Mouse (Mus musculus): ENCODE measurements around the gene Asb10. TPM values are rescaled to one million over a fixed set of nuclear protein-coding genes. Genes with fewer than 3 reads are reported as not detected.
"Not testable (repeated sequence)": the region's sequence is repeated elsewhere in the genome, so short reads cannot be mapped to it uniquely, and the experiment has no call there.

Gene Asb10
- polyA plus RNA-seq, 2 experiments: 1.1 to 2.7 TPM

- DNase-seq (ENCODE audit: low spot score) (no peak), ATAC-seq (ENCODE audit: low FRiP score, low read depth) (no peak)
- TF ChIP-seq POLR2A (IDR thresholded peaks at IDR 0.05; ENCODE audit: borderline replicate concordance, extremely low read depth, insufficient read depth, insufficient read length): no peak
- Histone ChIP-seq H3K27ac (replicated peaks; ENCODE audit: low read depth, low read length) (no peak within 1 kb of the TSS), H3K36me3 (ENCODE audit: control insufficient read depth, insufficient read depth, low read length) (no peaks in the 10 kb centered on the region), H3K4me3 (replicated peaks; ENCODE audit: low read length) (no peak within 1 kb of the TSS), H3K4me2 (replicated peaks; ENCODE audit: low read depth, low read length, severe bottlenecking) (no peak within 1 kb of the TSS), H3K9me3 (ENCODE audit: control insufficient read depth, low read length) (no peaks in the 10 kb centered on the region; the same call in 1 of the 2 replicates), H3K9ac (ENCODE audit: low read depth, low read length, severe bottlenecking) (no peak within 1 kb of the TSS), H3K4me1 (ENCODE audit: control insufficient read depth, insufficient read depth, low read length) (peaks cover 12% of the 10 kb centered on the region), H3K27me3 (ENCODE audit: control insufficient read depth, insufficient read depth, low read length) (no peaks in the 10 kb centered on the region)
- WGBS: 70% methylated on average over 2 of the region's 2 CpGs
Observed at GRCm38 (mm10) chr5:24556709-24557108, 15.9 kb upstream of the Asb10 start, which contains the start of gene 4931409K22Rik. 4931409K22Rik (minus strand) TSS chr5:24556809.

DNA sequence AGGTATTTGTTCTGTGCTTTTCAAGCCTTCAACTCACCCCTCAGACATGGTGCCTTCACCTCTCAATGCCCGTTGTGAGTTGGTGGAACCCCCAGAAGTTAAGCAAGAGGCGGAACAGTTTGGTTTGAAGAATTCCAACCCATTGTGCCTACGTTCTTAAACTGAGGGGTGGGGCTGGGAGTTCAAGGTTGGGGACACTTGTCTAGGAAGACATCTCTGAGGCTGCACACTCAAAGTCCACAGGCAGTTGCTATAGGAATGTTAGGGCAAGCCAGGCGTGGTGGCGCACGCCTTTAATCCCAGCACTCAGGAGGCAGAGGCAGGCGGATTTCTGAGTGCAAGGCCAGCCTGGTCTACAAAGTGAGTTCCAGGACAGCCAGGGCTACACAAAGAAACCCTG lies 14.6 kb upstream of the Asb10 start:
- H3K36me3 ChIP-seq (ENCODE audit: control insufficient read depth, insufficient read depth, low read length); H3K9me3 ChIP-seq (ENCODE audit: control insufficient read depth, low read length); H3K9ac ChIP-seq (ENCODE audit: low read depth, low read length, severe bottlenecking); H3K27ac ChIP-seq (replicated peaks; ENCODE audit: low read depth, low read length); H3K4me3 ChIP-seq (replicated peaks; ENCODE audit: low read length); H3K27me3 ChIP-seq (ENCODE audit: control insufficient read depth, insufficient read depth, low read length); H3K4me2 ChIP-seq (replicated peaks; ENCODE audit: low read depth, low read length, severe bottlenecking); ATAC-seq (ENCODE audit: low FRiP score, low read depth); DNase-seq (ENCODE audit: low spot score): not testable (repeated sequence)
- WGBS: 89% methylated on average over 7 of the region's 7 CpGs
- peaks cover 25% of the 10 kb centered on the region for H3K4me1 ChIP-seq (ENCODE audit: control insufficient read depth, insufficient read depth, low read length)

GRCm38 (mm10) chr5:24553621-24554244 lies 13.0 kb upstream of the Asb10 start:
- H3K9me3 ChIP-seq (ENCODE audit: control insufficient read depth, low read length): no peaks in the 10 kb centered on the region; the same call in 1 of the 2 replicates

DNA sequence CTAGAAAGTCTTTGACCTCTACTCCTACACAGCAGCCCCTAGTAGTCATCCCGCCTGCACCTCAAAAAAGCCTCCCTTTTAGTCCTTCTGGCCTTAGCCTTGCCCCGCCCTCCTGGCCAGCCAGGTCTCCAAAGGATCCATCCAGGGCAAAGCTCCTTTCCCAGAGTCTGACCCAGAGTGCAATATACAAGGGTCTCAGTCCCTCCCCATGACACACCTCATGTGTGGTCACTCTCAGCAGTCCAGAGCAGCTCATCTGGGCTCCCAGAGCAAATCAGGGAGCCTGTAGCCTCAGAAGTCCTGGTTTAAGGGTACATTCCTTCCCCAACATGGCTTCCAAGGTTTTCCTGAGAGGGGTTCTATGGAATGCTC lies 10.5 kb upstream of the Asb10 start:
- H3K36me3 ChIP-seq (ENCODE audit: control insufficient read depth, insufficient read depth, low read length): no peaks in the 10 kb centered on the region
- ATAC-seq (ENCODE audit: low FRiP score, low read depth) (0 out of 2 replicates have a peak, but pooled peaks have one; percentile 4), DNase-seq (ENCODE audit: low spot score) (no peak)
- peak overlapping the region; percentile 34; the same call in 1 of the 2 replicates for H3K9ac ChIP-seq (ENCODE audit: low read depth, low read length, severe bottlenecking)
- no peak for TF ChIP-seq POLR2A (IDR thresholded peaks at IDR 0.05; ENCODE audit: borderline replicate concordance, extremely low read depth, insufficient read depth, insufficient read length)
- H3K27ac ChIP-seq (replicated peaks; ENCODE audit: low read depth, low read length): no peak overlapping the region
- H3K4me3 ChIP-seq (replicated peaks; ENCODE audit: low read length): 0 out of 2 replicates have a peak overlapping the region, but pooled peaks have one; percentile 5
- H3K4me2 ChIP-seq (replicated peaks; ENCODE audit: low read depth, low read length, severe bottlenecking): peak overlapping the region; percentile 42
- no peaks in the 10 kb centered on the region for H3K27me3 ChIP-seq (ENCODE audit: control insufficient read depth, insufficient read depth, low read length)
- H3K9me3 ChIP-seq (ENCODE audit: control insufficient read depth, low read length): no peaks in the 10 kb centered on the region; the same call in 1 of the 2 replicates
- peaks cover 26% of the 10 kb centered on the region for H3K4me1 ChIP-seq (ENCODE audit: control insufficient read depth, insufficient read depth, low read length)
- WGBS: 43% methylated on average over 2 of the region's 2 CpGs

More at GRCm38 (mm10) chr5:24553621-24554244, 13.0 kb upstream of the Asb10 start:
- no peaks in the 10 kb centered on the region for H3K27me3 ChIP-seq (ENCODE audit: control insufficient read depth, insufficient read depth, low read length)
- no peak overlapping the region for H3K4me3 ChIP-seq (replicated peaks; ENCODE audit: low read length)
- ATAC-seq (ENCODE audit: low FRiP score, low read depth): peak; percentile 49; the same call in 1 of the 2 replicates
- peak; percentile 69 for DNase-seq (ENCODE audit: low spot score)
- no peak overlapping the region for H3K9ac ChIP-seq (ENCODE audit: low read depth, low read length, severe bottlenecking)
- H3K4me2 ChIP-seq (replicated peaks; ENCODE audit: low read depth, low read length, severe bottlenecking): no peak overlapping the region
- H3K36me3 ChIP-seq (ENCODE audit: control insufficient read depth, insufficient read depth, low read length): no peaks in the 10 kb centered on the region
- peaks cover 26% of the 10 kb centered on the region for H3K4me1 ChIP-seq (ENCODE audit: control insufficient read depth, insufficient read depth, low read length)
- no peak for TF ChIP-seq POLR2A (IDR thresholded peaks at IDR 0.05; ENCODE audit: borderline replicate concordance, extremely low read depth, insufficient read depth, insufficient read length)
- H3K27ac ChIP-seq (replicated peaks; ENCODE audit: low read depth, low read length): 0 out of 2 replicates have a peak overlapping the region, but pooled peaks have one; percentile 26
- 29% methylated on average over 5 of the region's 5 CpGs for WGBS

DNA sequence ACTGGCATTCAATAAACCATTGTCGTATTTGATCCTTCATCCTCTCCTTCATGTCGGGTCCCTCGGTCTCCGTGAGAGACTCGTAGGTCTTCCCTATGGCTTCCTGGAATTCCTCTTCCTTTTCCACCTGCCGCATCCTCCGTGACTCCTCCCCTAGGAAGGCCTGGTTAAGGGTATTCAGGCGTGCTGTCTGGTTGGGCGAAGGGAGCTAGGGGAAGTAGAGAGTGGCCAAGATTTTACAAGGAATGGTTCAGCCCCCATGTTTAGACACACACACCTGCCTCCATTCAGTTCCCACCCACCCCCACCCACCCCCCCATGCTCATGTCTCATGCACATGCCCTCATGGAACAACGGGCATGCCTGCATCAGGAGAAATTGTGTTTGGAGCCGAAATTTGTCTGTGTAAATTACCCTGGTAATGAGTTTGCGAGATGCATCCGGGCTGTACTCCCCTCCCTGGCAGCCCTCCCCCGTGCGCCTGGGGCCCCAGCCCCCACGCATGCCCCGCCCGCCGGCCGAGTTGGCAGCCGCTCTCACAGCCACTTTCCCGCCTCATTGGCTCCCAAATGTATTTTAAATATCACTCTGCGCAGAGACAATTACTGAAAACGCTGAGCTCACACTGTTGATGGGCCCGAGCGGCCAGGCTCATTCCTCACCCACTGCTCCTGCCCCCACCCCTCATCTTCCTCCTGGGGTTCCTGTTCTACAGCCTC lies 10.0 kb upstream of the Asb10 start:
- no peak overlapping the region for H3K27ac ChIP-seq (replicated peaks; ENCODE audit: low read depth, low read length)
- H3K36me3 ChIP-seq (ENCODE audit: control insufficient read depth, insufficient read depth, low read length): no peaks in the 10 kb centered on the region
- H3K9ac ChIP-seq (ENCODE audit: low read depth, low read length, severe bottlenecking): peak overlapping the region; percentile 34; the same call in 1 of the 2 replicates
- peak; percentile 56 for DNase-seq (ENCODE audit: low spot score)
- 25% methylated on average over 21 of the region's 26 CpGs for WGBS
- H3K4me1 ChIP-seq (ENCODE audit: control insufficient read depth, insufficient read depth, low read length): peaks cover 26% of the 10 kb centered on the region
- H3K27me3 ChIP-seq (ENCODE audit: control insufficient read depth, insufficient read depth, low read length): no peaks in the 10 kb centered on the region
- peak; percentile 56; the same call in 1 of the 2 replicates for ATAC-seq (ENCODE audit: low FRiP score, low read depth)
- H3K4me3 ChIP-seq (replicated peaks; ENCODE audit: low read length): 0 out of 2 replicates have a peak overlapping the region, but pooled peaks have one; percentile 5
- no peaks in the 10 kb centered on the region; the same call in 1 of the 2 replicates for H3K9me3 ChIP-seq (ENCODE audit: control insufficient read depth, low read length)
- peak overlapping the region; percentile 42 for H3K4me2 ChIP-seq (replicated peaks; ENCODE audit: low read depth, low read length, severe bottlenecking)
- no peak for TF ChIP-seq POLR2A (IDR thresholded peaks at IDR 0.05; ENCODE audit: borderline replicate concordance, extremely low read depth, insufficient read depth, insufficient read length)
